Comparison of ENCODE assay signal across 18 mouse cellular contexts in the genomic region with DNA sequence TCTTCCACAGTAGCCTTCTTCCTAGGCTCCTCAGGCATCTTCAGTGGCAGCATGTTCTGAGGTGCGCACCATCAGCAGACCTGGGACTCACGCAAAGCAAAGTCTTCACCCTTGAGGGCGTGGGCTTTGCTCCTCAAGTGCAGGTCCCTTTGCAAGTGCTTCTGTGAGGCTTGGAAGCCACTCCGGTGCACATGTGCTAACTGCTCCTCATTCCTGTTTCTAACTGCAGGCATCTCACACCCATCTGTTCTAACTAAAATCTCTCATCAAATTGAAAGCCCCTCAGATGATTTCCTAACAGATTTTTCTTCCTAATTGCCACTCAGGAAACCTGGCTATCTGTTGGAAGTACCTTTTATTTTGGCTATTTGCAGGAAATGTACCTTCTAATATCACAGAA.
DNase-seq lines count a peak whose midpoint lies in the region; ATAC-seq lines count a peak whose summit lies in the region.
"Had no signal": no experiment of that assay in that cellular context is flagged by ENCODE, and none has a peak within 500 bp of the region (broad histone marks: within the 10 kb centered on the region; RNA-seq: fewer than 3 reads in every experiment).

No protein-coding gene starts in this region.

- DNase-seq in forebrain, embryonic 14.5 days (ENCODE audit: low spot score) = peak; percentile 43
- no peak for DNase-seq in forebrain, embryonic 10.5 days (ENCODE audit: extremely low spot score, low spot score)
- peak; percentile 56 for DNase-seq in heart, adult 11 months
- no peak for DNase-seq in heart, postnatal 14 days
- DNase-seq in brain, adult 2 months (ENCODE audit: low read depth, low spot score) = peak; percentile 19
- DNase-seq in adrenal gland, postnatal 4 days (ENCODE audit: low spot score in 2 of 2) = no peak
- DNase-seq: adrenal gland, postnatal 10 days; cerebellum, adult 2 months; cerebellum, postnatal 25 days; gastrocnemius, postnatal 10 days; heart, adult 2 months had no signal

- H3K36me3 ChIP-seq in forebrain, embryonic 14.5 days (ENCODE audit: control insufficient read depth, insufficient read depth, low read length) = no peaks in the 10 kb centered on the region
- no peaks in the 10 kb centered on the region for H3K36me3 ChIP-seq in forebrain, embryonic 10.5 days (replicated peaks)
- H3K36me3 ChIP-seq in neural tube, embryonic 14.5 days (ENCODE audit: control insufficient read depth, insufficient read depth, low read length) = no peaks in the 10 kb centered on the region
- H3K36me3 ChIP-seq: embryonic facial prominence, embryonic 12.5 days; heart, embryonic 15.5 days; hindbrain, embryonic 10.5 days; hindbrain, embryonic 15.5 days had no signal

- intact Hi-C loops in heart, postnatal 14 days (cut with DNase I) = no loop called here

- H3K9me3 ChIP-seq in forebrain, embryonic 14.5 days (replicated peaks; ENCODE audit: control insufficient read depth, low read length) = no peaks in the 10 kb centered on the region
- H3K9me3 ChIP-seq in forebrain, embryonic 10.5 days = no peaks in the 10 kb centered on the region
- H3K9me3 ChIP-seq in neural tube, embryonic 14.5 days (ENCODE audit: control insufficient read depth, low read length) = no peaks in the 10 kb centered on the region
- H3K9me3 ChIP-seq: embryonic facial prominence, embryonic 12.5 days; heart, embryonic 15.5 days; hindbrain, embryonic 10.5 days; hindbrain, embryonic 15.5 days had no signal

- H3K4me3 ChIP-seq in forebrain, embryonic 14.5 days (ENCODE audit: low read depth, low read length) = no peak overlapping the region
- H3K4me3 ChIP-seq in forebrain, embryonic 10.5 days = no peak overlapping the region
- H3K4me3 ChIP-seq in neural tube, embryonic 14.5 days (ENCODE audit: low read depth, low read length) = no peak overlapping the region
- H3K4me3 ChIP-seq: embryonic facial prominence, embryonic 12.5 days; heart, adult 2 months; heart, embryonic 15.5 days; hindbrain, embryonic 10.5 days; hindbrain, embryonic 15.5 days had no signal

- no peak overlapping the region for H3K27ac ChIP-seq in forebrain, embryonic 14.5 days (ENCODE audit: low read depth, low read length)
- H3K27ac ChIP-seq in forebrain, embryonic 10.5 days = no peak overlapping the region
- peak overlapping the region; percentile 29; the same call in 1 of the 2 replicates for H3K27ac ChIP-seq in neural tube, embryonic 14.5 days (ENCODE audit: low read depth, low read length)
- H3K27ac ChIP-seq: embryonic facial prominence, embryonic 12.5 days; heart, adult 2 months; heart, embryonic 15.5 days; hindbrain, embryonic 10.5 days; hindbrain, embryonic 15.5 days had no signal

- no peaks in the 10 kb centered on the region for H3K27me3 ChIP-seq in forebrain, embryonic 14.5 days (replicated peaks; ENCODE audit: control insufficient read depth, insufficient read depth, low read length)
- H3K27me3 ChIP-seq in forebrain, embryonic 10.5 days (ENCODE audit: poor library complexity, severe bottlenecking) = no peaks in the 10 kb centered on the region
- no peaks in the 10 kb centered on the region for H3K27me3 ChIP-seq in neural tube, embryonic 14.5 days (ENCODE audit: control insufficient read depth, insufficient read depth, low read length)
- H3K27me3 ChIP-seq: embryonic facial prominence, embryonic 12.5 days; heart, embryonic 15.5 days; hindbrain, embryonic 15.5 days had no signal

- WGBS in forebrain, embryonic 14.5 days = 78% methylated on average over 4 of the region's 4 CpGs
- 91% methylated on average over 4 of the region's 4 CpGs for WGBS in forebrain, embryonic 10.5 days
- WGBS in neural tube, embryonic 14.5 days = 76% methylated on average over 4 of the region's 4 CpGs

- peak; percentile 40; the same call in 1 of the 2 replicates for ATAC-seq in forebrain, embryonic 14.5 days
- ATAC-seq in neural tube, embryonic 14.5 days (ENCODE audit: low read depth) = no peak
- ATAC-seq: intestine, embryonic 16.5 days had no signal

- H3K4me1 ChIP-seq in forebrain, embryonic 14.5 days (ENCODE audit: control insufficient read depth, insufficient read depth, low read length) = no peaks in the 10 kb centered on the region
- no peaks in the 10 kb centered on the region for H3K4me1 ChIP-seq in forebrain, embryonic 10.5 days
- H3K4me1 ChIP-seq in neural tube, embryonic 14.5 days (ENCODE audit: control insufficient read depth, insufficient read depth, low read length) = no peaks in the 10 kb centered on the region
- H3K4me1 ChIP-seq: embryonic facial prominence, embryonic 12.5 days; heart, embryonic 15.5 days; hindbrain, embryonic 10.5 days had no signal

- no peak overlapping the region for H3K4me2 ChIP-seq in forebrain, embryonic 14.5 days (ENCODE audit: low read length)
- no peak overlapping the region for H3K4me2 ChIP-seq in neural tube, embryonic 14.5 days (ENCODE audit: low read depth, low read length)
- H3K4me2 ChIP-seq: embryonic facial prominence, embryonic 12.5 days; heart, embryonic 11.5 days; heart, embryonic 15.5 days; hindbrain, embryonic 15.5 days had no signal

- no peak overlapping the region for H3K9ac ChIP-seq in forebrain, embryonic 14.5 days (ENCODE audit: low read length)
- no peak overlapping the region for H3K9ac ChIP-seq in neural tube, embryonic 14.5 days (replicated peaks; ENCODE audit: low read depth, low read length)
- H3K9ac ChIP-seq: embryonic facial prominence, embryonic 12.5 days; heart, embryonic 15.5 days; hindbrain, embryonic 15.5 days had no signal

Comparison
In these comparisons a context has a peak if more than half of its experiments do, and no peak if none do; other contexts are left out.
1. DNase-seq: peak in forebrain, embryonic 14.5 days (single experiment), heart, adult 11 months (single experiment) and brain, adult 2 months (single experiment); none in forebrain, embryonic 10.5 days (single experiment), heart, postnatal 14 days (0 of 2) and adrenal gland, postnatal 4 days (0 of 2).